Mouse (Mus musculus) G1E (cell line): ENCODE measurements at regions not wholly inside any gene's neighbourhood (a gene's known extent, or its start where the extent isn't known, plus 50 kb on each side); places are given as distances from the start of the nearest gene placed in this dataset.

Experiments
- CTCF ChIP-seq: IDR thresholded peaks from 2 replicates; pipeline ENCODE4 v1.5.1; 2012; ENCODE audit warnings: low read depth, low read length, inconsistent platforms, mixed read lengths
- GATA1 ChIP-seq: IDR thresholded peaks from 2 replicates; pipeline ENCODE4 v1.6.1; 2012; ENCODE audit warnings: borderline replicate concordance, low read length, inconsistent platforms, mixed read lengths
- GATA2 ChIP-seq: IDR thresholded peaks from 2 replicates; pipeline ENCODE4 v1.6.1; 2012; ENCODE audit warnings: low read depth, low read length, inconsistent platforms, borderline replicate concordance
- POLR2AphosphoS5 ChIP-seq: IDR thresholded peaks from 2 replicates; pipeline ENCODE4 v1.6.1; 2012; ENCODE audit warnings: low read depth, low read length, inconsistent platforms; ENCODE audit not compliant: insufficient replicate concordance
- TAL1 ChIP-seq: conservative IDR thresholded peaks from 2 replicates; pipeline ENCODE4 v1.6.1; 2012; ENCODE audit warnings: low read depth, low read length, inconsistent platforms, mixed read lengths

GRCm38 (mm10) chr3:39838377-39839145, 692.5 kb upstream of the Intu start:
- TF ChIP-seq CTCF (no peak), GATA2 (no peak), TAL1 (no peak), POLR2AphosphoS5 (no peak), GATA1 (no peak)
